Mouse (Mus musculus) small intestine, adult 2 months (tissue): Measurements from ENCODE around the gene Dcun1d3.

Source experiments
- CTCF ChIP-seq: fragments of 200-500 bp; IDR thresholded peaks from 2 replicates; pipeline ENCODE4 v1.5.1; 2012; ENCODE audit warnings: low read depth, mild to moderate bottlenecking, control low read depth, inconsistent platforms, low read length, moderate library complexity, mixed read lengths; ENCODE audit not compliant: insufficient replicate concordance, insufficient read length; ENCODE audit errors: extremely low read depth
- POLR2A ChIP-seq: fragments of 200-500 bp; IDR thresholded peaks from 2 replicates; pipeline ENCODE4 v1.6.1; 2012; ENCODE audit warnings: low read depth, mild to moderate bottlenecking, control low read depth, inconsistent platforms, low read length, moderate library complexity

GRCm38 (mm10) chr7:119808723-119809122, 87.4 kb downstream of the Dcun1d3 start:
- TF ChIP-seq POLR2A (no peak), CTCF (no peak)
